Mouse (Mus musculus) cerebellum, adult 11-12 months (tissue): ENCODE measurements around the gene Uaca.
"Not testable (repeated sequence)": the region's sequence is repeated elsewhere in the genome, so short reads cannot be mapped to it uniquely, and the experiment has no call there.

Experiments used
- DNase-seq: peaks from one replicate; pipeline ENCODE4 v3.0.0; 2022

Uaca gene

DNA sequence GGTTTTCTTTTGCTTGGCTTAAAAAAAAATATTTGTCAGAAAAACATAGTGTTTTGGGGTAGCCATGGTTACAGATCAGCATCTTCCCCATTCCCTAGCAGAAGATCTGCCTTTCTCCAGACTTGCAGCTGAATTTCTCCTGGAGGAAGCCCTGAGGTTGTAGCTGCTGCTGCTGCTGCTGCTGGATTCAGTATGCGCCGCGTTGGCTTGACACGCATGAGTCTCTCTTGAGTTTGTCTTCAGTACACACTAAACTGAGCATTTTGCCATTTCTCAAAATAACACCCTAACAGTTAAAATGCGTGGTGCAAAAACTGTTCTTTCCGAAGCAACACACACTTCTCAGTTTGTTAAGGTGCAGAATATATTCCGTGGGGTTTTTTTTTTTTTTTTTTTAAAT is 1.7 kb downstream of the Uaca start:
- no peak for DNase-seq

- no peak for DNase-seq
Observed at GRCm38 (mm10) chr9:60797126-60797525, 2.8 kb downstream of the Uaca start.

GRCm38 (mm10) chr9:60799061-60799460 is 4.7 kb downstream of the Uaca start:
- DNase-seq, result no peak

DNA sequence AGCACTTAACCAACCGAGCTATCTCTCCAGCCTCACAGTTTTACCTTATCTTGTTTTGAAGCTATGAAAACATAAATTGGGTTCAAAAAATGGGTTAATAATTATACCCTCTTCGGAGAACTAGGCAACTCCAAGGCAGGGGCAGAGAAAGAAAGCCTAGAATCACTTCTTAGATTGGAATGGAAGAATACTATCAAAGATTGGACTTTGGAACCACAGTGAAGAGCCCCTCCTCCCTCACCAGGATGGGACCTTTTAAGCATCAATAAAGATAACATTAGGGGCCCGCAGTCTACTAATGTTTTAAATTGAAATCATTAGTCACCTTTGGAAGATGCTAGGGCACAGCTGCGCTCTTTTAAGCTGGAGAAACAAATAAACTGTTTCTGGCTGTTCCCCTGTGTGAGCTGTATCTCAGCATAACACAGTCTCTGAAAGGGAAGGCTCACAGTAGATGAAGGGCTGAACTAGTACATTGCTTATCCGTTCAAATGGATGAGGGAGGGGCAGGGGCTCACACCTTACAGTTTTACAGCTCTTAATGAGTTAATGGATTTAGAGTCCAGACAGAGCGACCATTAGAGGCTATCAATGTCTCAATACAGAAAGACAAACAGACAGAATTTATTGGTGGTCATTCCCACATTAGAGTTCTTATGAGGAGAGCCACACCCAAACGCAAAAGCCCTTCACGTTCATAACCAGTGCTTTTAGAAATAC is 6.5 kb downstream of the Uaca start:
- DNase-seq, result no peak

DNA sequence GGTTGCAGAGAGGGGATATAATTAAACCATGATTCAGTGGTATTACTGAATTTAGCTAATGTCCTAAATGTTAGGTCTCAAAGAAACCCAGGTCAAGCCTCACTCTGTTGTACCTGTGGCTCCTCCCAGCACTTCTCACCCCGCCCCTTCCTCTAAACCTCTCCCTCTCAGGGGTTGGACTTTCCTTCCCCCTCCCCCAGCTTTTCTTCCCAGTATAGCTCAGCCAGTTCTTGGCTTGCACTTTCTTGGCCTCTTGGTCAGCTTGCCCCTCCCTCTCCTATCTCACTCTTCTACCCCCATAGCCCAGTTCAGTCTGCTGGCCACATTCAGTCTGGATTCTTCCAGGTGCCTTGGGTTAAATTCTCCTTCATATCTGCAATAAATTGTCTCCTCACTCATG is 7.4 kb downstream of the Uaca start:
- DNase-seq, result no peak

- no peak for DNase-seq
Observed at GRCm38 (mm10) chr9:60802341-60802740, 8.0 kb downstream of the Uaca start.

- DNase-seq, result no peak
Observed at GRCm38 (mm10) chr9:60806021-60806420, 11.7 kb downstream of the Uaca start.

DNA sequence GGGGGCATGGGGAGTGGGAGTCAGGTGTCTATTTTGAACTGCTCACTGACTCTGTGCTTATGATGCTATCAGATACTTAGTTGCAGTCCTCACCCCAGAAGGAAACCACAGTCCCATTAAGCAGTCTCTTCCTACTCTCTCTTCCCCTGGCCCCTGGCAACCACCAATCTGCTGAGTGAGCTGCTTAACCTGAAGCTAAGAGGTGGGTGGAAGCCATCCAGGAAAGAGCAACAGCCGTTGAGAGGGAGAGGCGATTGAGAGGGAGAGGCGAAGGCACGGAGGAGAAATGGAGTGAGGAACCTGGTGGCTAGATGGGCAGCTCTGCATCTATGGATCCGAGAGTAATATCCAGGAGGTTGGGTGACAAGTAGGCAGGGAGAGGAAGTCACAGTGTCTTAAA is 13.7 kb downstream of the Uaca start:
- DNase-seq, result no peak

DNA sequence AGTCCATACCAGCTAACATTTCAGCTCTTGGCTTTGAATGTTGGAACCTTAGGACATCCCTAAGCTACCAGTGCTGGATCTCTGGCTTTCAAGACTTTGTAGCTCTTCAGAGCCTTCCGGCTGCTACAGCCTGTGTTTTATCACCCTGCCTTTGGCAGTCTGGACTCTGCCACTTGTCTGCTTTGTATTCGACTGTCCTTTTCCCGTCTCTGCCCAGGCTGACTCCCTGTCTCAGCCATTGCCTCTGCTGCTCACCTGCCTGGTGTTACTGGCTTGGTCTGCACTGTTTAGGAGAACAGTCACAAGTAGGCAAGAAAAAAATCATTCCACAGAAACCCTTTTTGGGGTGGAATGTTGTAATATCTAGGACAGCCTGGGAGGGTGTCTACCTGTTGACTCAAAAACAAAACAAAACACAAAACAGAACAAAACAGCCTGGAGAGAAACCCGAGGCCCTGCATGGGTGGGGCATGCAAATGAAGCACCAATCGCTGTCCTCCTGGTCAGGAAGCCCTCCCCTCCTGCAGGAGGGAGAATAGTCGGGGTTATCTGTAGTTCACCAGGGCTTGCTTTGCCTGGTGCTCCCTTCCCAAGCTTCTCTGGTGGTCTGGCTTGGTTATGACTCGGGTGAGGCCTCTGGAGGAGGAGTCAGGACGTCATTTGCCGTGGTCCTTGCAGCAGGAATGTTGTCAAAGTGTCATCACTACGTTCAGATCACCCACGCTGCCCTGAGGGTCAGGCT is 19.0 kb downstream of the Uaca start:
- no peak for DNase-seq

DNA sequence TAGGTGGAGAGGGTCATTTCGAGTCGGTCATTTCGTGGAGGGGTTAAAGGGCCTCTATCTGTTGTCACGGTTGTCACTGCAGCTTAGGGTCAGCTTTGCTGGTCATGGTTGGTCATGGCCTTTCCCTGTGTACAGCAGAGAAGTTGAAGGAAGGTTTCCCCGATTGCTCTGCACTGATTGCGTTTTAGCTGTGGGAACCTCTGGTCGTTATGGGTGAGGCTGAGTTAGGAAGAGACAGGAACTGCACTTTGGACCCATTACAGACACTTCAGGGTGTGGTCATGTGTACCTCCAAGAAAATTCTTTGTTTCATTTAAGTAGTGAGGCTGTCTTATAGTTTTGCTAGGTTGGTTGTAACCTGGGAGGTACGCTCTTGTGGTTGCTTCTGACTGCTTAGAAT is 21.2 kb downstream of the Uaca start:
- DNase-seq, result no peak

DNA sequence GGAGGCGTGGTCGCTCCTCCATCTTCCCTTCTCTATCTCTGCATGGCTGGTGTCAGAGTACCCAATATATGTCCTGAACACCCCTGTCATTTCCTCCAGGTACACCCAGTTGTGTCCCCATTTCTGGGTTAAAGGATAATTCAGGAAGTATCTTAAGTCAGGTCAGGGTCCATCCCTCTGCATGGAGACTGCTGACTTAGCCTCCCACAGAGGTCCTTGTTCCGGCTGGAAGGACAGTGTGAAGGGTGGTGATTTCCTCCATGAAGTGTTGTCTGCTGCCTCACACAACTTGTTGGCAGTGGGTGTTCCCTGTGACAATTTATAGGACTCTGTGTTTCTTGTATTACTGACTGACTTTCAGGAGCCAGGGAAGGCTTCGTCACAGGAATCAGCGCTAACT is 23.2 kb downstream of the Uaca start:
- no peak for DNase-seq

DNA sequence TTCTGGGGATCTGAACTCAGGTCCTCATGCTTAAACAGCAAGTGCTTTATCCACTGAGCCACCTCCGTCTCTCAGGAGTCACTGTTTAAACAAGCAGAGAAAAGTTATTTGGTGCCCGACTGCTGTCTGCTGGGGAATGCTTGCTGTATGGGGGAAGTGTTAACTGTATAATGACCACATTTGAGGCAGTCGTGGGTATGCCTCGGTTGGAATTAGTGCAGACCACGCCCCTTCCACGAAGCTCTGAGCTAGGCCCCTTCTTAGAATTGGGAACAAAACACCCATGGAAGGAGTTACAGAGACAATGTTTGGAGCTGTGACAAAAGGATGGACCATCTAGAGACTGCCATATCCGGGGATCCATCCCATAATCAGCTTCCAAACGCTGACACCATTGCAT is 24.2 kb downstream of the Uaca start:
- not testable (repeated sequence) for DNase-seq

DNA sequence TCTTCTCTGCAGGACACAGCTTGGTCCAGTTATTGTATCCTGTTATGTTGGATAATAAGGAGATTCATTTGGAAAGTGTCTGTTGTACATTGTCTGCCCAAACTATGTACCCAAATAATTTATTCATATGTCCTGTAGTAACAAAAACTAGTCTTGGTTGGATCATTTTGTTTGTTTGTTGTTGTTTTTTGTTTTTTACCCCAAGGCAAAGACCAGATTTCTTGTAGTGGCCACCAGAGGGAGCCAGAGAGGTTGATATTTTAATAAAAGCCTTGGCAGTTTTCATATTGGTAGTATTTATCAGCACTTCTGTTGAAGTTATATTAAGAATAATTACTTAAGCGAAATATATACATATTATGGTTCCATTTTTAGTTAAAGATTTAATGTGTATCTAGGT is 25.0 kb downstream of the Uaca start:
- DNase-seq, result no peak

GRCm38 (mm10) chr9:60821501-60821900 is 27.2 kb downstream of the Uaca start:
- no peak for DNase-seq

- no peak for DNase-seq
Observed at GRCm38 (mm10) chr9:60822681-60823080, 28.3 kb downstream of the Uaca start.

- DNase-seq, result no peak
Observed at GRCm38 (mm10) chr9:60825506-60825905, 31.2 kb downstream of the Uaca start.

DNA sequence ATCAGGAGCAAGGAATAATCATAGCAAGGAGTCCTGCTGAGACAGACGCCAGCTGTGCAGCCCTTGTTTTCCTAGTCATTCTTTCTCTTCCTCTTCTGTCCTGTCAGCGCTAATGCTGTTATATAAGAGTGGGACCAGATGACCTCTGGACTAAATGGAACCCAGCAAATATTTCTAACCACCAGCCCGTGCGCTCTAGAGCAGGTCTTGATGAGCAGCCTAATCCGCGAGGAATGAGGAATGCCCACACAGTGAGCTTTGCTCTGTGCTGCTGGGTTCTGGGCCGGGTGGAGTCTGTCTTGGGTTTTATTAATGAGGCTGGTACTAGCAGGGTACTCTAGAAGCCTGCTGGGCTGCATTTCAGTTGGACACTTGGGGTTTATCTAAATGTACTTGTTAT is 32.4 kb downstream of the Uaca start:
- no peak for DNase-seq

GRCm38 (mm10) chr9:60828196-60828595 is 33.9 kb downstream of the Uaca start:
- no peak for DNase-seq

DNA sequence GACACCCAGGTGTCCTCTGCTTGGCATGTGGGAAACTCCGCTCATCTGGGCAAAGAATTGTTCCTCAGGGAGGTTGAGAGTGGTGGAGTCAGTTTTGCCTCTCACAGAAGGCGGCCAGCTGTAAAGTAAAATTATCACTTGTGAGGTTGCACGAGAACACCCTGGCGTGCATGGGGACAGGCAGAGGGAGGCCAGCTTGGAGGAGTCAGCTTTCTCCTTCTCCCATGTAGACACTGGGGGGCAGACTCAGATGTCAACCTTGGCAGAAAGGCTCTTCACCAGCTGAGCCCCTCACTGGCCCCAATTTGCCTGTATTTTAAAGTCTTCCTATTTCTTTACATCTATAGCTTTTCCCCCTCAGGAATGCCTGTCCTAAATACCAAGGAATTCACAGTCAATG is 35.3 kb downstream of the Uaca start:
- no peak for DNase-seq

- DNase-seq, result no peak
Observed at GRCm38 (mm10) chr9:60830079-60830478, 35.7 kb downstream of the Uaca start.

GRCm38 (mm10) chr9:60832233-60832632 is 37.9 kb downstream of the Uaca start:
- no peak for DNase-seq

DNA sequence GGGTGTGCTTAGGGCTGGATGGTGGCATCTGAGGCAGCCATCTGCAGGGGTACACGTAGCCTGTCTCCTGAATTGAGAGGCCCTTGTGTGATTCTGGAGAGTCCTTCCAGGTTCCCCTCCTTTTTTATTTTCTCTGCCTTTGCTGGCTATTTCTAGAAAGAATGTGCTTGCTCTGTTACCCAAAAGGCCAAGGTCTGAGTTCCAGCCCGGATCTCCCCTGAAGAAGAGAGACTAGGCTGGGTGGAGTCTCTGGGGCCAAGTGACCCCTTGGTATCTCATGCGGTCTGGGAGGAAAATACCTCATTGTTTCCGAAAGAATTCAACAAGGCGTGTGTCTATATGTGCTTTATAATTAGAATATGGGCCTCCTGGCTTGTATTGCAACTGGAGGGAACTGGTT is 41.8 kb downstream of the Uaca start:
- no peak for DNase-seq

DNA sequence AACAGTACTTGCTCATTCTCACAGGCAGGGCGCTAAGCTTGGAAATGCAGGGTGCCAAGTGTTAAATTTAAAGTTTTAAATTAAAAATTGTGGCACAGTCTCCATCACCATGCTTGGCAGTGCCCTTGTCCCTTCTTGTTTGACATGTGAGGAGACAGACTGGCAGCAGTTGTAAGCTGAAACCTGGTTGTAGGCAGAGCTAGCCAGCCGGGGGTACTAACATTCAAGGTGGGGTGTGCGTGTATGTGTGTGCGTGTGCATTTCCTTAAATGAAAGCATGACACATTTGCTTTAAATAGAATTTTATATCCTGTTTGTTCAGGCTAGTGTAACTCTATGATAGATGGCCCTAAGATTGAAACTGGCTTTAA is 42.7 kb downstream of the Uaca start:
- no peak for DNase-seq

GRCm38 (mm10) chr9:60837449-60838141 is 43.3 kb downstream of the Uaca start:
- no peak for DNase-seq
